17 mouse cellular contexts compared by ENCODE assay signal in the genomic region with DNA sequence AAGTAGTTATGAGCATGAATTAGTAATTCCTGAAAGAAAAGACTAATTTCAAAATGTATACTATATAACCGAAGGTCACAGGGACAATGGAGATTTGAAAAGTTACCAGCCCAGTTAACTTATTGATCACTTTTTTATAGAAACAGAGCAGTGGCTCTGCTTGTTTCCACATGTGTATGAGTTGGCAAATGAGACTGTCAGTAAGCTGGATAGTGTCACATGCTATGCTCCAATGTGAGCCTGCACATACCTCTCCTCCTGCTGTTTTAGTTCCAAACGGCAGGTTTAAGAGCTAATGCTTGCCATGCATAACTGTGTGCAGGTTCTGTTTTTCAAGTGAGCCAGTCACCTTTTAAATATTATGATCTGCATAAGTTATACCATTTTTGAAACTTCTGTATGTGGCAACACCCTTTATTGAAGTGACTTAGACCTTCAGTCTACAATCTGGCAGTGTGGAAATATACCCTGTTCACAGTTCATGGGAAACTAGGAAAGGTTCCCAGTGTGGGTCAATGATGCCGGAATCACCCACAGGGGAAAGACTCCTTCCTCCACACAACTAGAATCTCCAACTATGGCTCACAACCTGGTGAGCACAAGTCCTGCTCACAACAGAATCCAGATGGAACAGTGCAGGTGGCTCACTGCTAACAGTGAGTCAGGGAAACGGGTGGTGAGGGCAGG.
"Had no signal": no experiment of that assay in that cellular context is flagged by ENCODE, and none has a peak within 500 bp of the region (broad histone marks: within the 10 kb centered on the region; RNA-seq: fewer than 3 reads in every experiment).

No protein-coding gene starts in this region.

- H3K27me3 ChIP-seq: midbrain, embryonic 12.5 days; midbrain, embryonic 15.5 days; neural tube, embryonic 12.5 days; neural tube, embryonic 15.5 days; stomach, embryonic 15.5 days had no signal

- H3K36me3 ChIP-seq: stomach, embryonic 15.5 days had no signal

- H3K27ac ChIP-seq: layer of hippocampus, adult 2 months; macrophage; midbrain, embryonic 12.5 days; midbrain, embryonic 15.5 days; neural tube, embryonic 12.5 days; neural tube, embryonic 15.5 days; stomach, embryonic 15.5 days had no signal

- H3K4me3 ChIP-seq: layer of hippocampus, adult 2 months; midbrain, embryonic 12.5 days; midbrain, embryonic 15.5 days; neural tube, embryonic 12.5 days; neural tube, embryonic 15.5 days; stomach, embryonic 15.5 days had no signal

- H3K9ac ChIP-seq: lung, embryonic 14.5 days; midbrain, embryonic 12.5 days; midbrain, embryonic 15.5 days; neural tube, embryonic 12.5 days; neural tube, embryonic 15.5 days; stomach, embryonic 15.5 days had no signal

- H3K9me3 ChIP-seq: midbrain, embryonic 12.5 days; midbrain, embryonic 15.5 days; neural tube, embryonic 12.5 days; neural tube, embryonic 15.5 days; stomach, embryonic 15.5 days had no signal

- H3K4me1 ChIP-seq: neural tube, embryonic 12.5 days; stomach, embryonic 15.5 days had no signal

- DNase-seq: kidney, adult 18-20 months; kidney, adult 9 months; kidney, postnatal 14 days; layer of hippocampus, adult 9-11 months; lung, embryonic 14.5 days; right cerebral cortex, adult 18-20 months; right cerebral cortex, postnatal 14 days; spleen, adult 18-20 months; thymus, postnatal 25 days had no signal

- H3K4me2 ChIP-seq: lung, embryonic 14.5 days; midbrain, embryonic 12.5 days; midbrain, embryonic 15.5 days; neural tube, embryonic 12.5 days; neural tube, embryonic 15.5 days; stomach, embryonic 15.5 days had no signal

- ATAC-seq: lung, postnatal 0 days; midbrain, embryonic 15.5 days had no signal
